Mouse (Mus musculus): Measurements from ENCODE around the gene Fam184b. TPM values are rescaled to one million over a fixed set of nuclear protein-coding genes. Genes with fewer than 3 reads are reported as not detected.

Gene Fam184b
- polyA plus RNA-seq (2014; fragmentation: Illumina TruSeq; extraction: RNeasy Lipid Tissue Mini Kit (QIAGEN cat#74804); ENCODE audit: low read depth, low replicate concordance) = 8.0 TPM

GRCm38 (mm10) chr5:45638806-45639714, at the start of gene Fam184b:
Gene Fam184b (minus strand): TSS chr5:45639614.

GRCm38 (mm10) chr5:45669598-45670279, 30.3 kb upstream of the Fam184b start, which contains the start of gene Ncapg:
Gene Ncapg (plus strand): TSS chr5:45669919.

GRCm38 (mm10) chr5:45519960-45520808, 119.2 kb downstream of the Fam184b start, which contains the start of gene Med28:
Gene Med28 (plus strand): TSS chr5:45520229.

GRCm38 (mm10) chr5:45493191-45494092, 146.0 kb downstream of the Fam184b start, which contains the start of gene Lap3:
Gene Lap3 (plus strand): TSS chr5:45493374.

Other genes with a start within 250 kb of the Fam184b start
- 152 TPM for gene Qdpr, start 189.4 kb downstream of the Fam184b start, polyA plus RNA-seq (2014; fragmentation: Illumina TruSeq; extraction: RNeasy Lipid Tissue Mini Kit (QIAGEN cat#74804); ENCODE audit: low read depth, low replicate concordance)
- not detected for gene Clrn2, start 185.9 kb downstream of the Fam184b start, polyA plus RNA-seq (2014; fragmentation: Illumina TruSeq; extraction: RNeasy Lipid Tissue Mini Kit (QIAGEN cat#74804); ENCODE audit: low read depth, low replicate concordance)
- 435 TPM for gene Lap3, start 146.2 kb downstream of the Fam184b start, polyA plus RNA-seq (2014; fragmentation: Illumina TruSeq; extraction: RNeasy Lipid Tissue Mini Kit (QIAGEN cat#74804); ENCODE audit: low read depth, low replicate concordance)
- 175 TPM for gene Med28, start 119.4 kb downstream of the Fam184b start, polyA plus RNA-seq (2014; fragmentation: Illumina TruSeq; extraction: RNeasy Lipid Tissue Mini Kit (QIAGEN cat#74804); ENCODE audit: low read depth, low replicate concordance)
- gene Ncapg, start 30.3 kb upstream of the Fam184b start, polyA plus RNA-seq (2014; fragmentation: Illumina TruSeq; extraction: RNeasy Lipid Tissue Mini Kit (QIAGEN cat#74804); ENCODE audit: low read depth, low replicate concordance) = 1.2 TPM
- gene Lcorl, start 218.0 kb upstream of the Fam184b start, polyA plus RNA-seq (2014; fragmentation: Illumina TruSeq; extraction: RNeasy Lipid Tissue Mini Kit (QIAGEN cat#74804); ENCODE audit: low read depth, low replicate concordance) = 7.8 TPM

All from adipose tissue, adult 10 weeks (tissue).